Mouse (Mus musculus) forelimb bud, embryonic 11.5 days (tissue): ENCODE results near the gene Dok5.

ENCODE experiments used
- DNase-seq: peaks from one replicate; pipeline ENCODE4 v3.0.0-alpha.2; 2012; ENCODE audit warnings: low read depth, low spot score

Gene Dok5

GRCm38 (mm10) chr2:170857507-170857906 is 125.9 kb downstream of the Dok5 start:
- DNase-seq: no peak

GRCm38 (mm10) chr2:170858640-170859039 is 127.0 kb downstream of the Dok5 start:
- DNase-seq: no peak

GRCm38 (mm10) chr2:170860576-170860975 is 129.0 kb downstream of the Dok5 start:
- no peak for DNase-seq

- no peak for DNase-seq
These were observed 131.2 kb downstream of the Dok5 start for GRCm38 (mm10) chr2:170862799-170863198.

GRCm38 (mm10) chr2:170863201-170863600 is 131.6 kb downstream of the Dok5 start:
- DNase-seq: no peak

GRCm38 (mm10) chr2:170864043-170864442 is 132.4 kb downstream of the Dok5 start:
- no peak for DNase-seq

GRCm38 (mm10) chr2:170864820-170865219 is 133.2 kb downstream of the Dok5 start:
- no peak for DNase-seq

- DNase-seq: no peak
These were observed 139.0 kb downstream of the Dok5 start for GRCm38 (mm10) chr2:170870566-170870965.

GRCm38 (mm10) chr2:170871469-170871868 is 139.9 kb downstream of the Dok5 start:
- DNase-seq: no peak

GRCm38 (mm10) chr2:170873382-170873781 is 141.8 kb downstream of the Dok5 start:
- peak; percentile 87 for DNase-seq

GRCm38 (mm10) chr2:170877515-170877914 is 145.9 kb downstream of the Dok5 start:
- DNase-seq: peak; percentile 94

GRCm38 (mm10) chr2:170877936-170878335 is 146.3 kb downstream of the Dok5 start:
- DNase-seq: no peak

- DNase-seq: no peak
These were observed 152.7 kb downstream of the Dok5 start for GRCm38 (mm10) chr2:170884209-170884801.

- no peak for DNase-seq
These were observed 156.4 kb downstream of the Dok5 start for GRCm38 (mm10) chr2:170887984-170888383.

GRCm38 (mm10) chr2:170895096-170895495 is 163.5 kb downstream of the Dok5 start:
- no peak for DNase-seq

GRCm38 (mm10) chr2:170902204-170903028 is 170.8 kb downstream of the Dok5 start:
- peak; percentile 19 for DNase-seq

GRCm38 (mm10) chr2:170903029-170903306 is 171.4 kb downstream of the Dok5 start:
- DNase-seq: no peak

- no peak for DNase-seq
These were observed 171.8 kb downstream of the Dok5 start for GRCm38 (mm10) chr2:170903367-170903766.

- peak; percentile 80 for DNase-seq
These were observed 181.1 kb downstream of the Dok5 start for GRCm38 (mm10) chr2:170912589-170913223.

GRCm38 (mm10) chr2:170913863-170914262 is 182.3 kb downstream of the Dok5 start:
- DNase-seq: no peak

GRCm38 (mm10) chr2:170915646-170916045 is 184.0 kb downstream of the Dok5 start:
- DNase-seq: no peak

- no peak for DNase-seq
These were observed 190.7 kb downstream of the Dok5 start for GRCm38 (mm10) chr2:170922260-170922659.

GRCm38 (mm10) chr2:170924131-170924530 is 192.5 kb downstream of the Dok5 start:
- DNase-seq: no peak
